Mouse (Mus musculus) brain, embryonic 14.5 days (tissue): ENCODE data around the gene Bcas2.

Experiments
- CTCF ChIP-seq: fragments of 200-500 bp; IDR thresholded peaks from 2 replicates; pipeline ENCODE4 v1.5.1; 2012; ENCODE audit warnings: inconsistent platforms, mild to moderate bottlenecking, moderate library complexity, borderline replicate concordance; ENCODE audit not compliant: insufficient read depth, insufficient read length; ENCODE audit errors: extremely low read depth
- POLR2A ChIP-seq: fragments of 200-500 bp; IDR thresholded peaks from 2 replicates; pipeline ENCODE4 v1.6.1; 2012; ENCODE audit warnings: mild to moderate bottlenecking, inconsistent platforms, borderline replicate concordance; ENCODE audit not compliant: poor library complexity, insufficient read depth, insufficient read length, severe bottlenecking; ENCODE audit errors: extremely low read depth

DNA sequence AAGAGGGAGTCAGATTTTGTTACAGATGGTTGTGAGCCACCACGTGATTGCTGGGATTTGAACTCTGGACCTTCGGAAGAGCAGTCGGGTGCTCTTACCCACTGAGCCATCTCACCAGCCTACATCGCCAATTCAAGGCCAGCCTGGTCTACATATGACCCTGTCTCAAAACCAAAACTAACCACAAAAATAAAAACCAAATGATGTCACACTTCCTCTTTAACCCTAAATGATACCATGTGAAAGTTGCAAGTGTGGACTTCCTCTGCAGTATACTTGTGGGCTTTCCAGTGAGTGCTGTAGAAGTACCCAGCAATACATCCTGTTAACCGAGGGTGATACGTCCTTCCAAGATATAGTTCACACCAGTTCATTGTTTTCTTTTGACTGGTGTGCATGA is 34.9 kb downstream of the Bcas2 start:
- TF ChIP-seq CTCF (no peak), POLR2A (no peak)
